Mouse (Mus musculus) C2C12 (cell line): Measurements from ENCODE around the gene Crip2. TPM values are rescaled to one million over a fixed set of nuclear protein-coding genes. Genes with fewer than 3 reads are reported as not detected.

Source experiments
- H3K27me3 ChIP-seq: one replicate; pipeline ENCODE4 v1.6.1; 2011; ENCODE audit not compliant: control insufficient read depth, insufficient read depth, insufficient read length
- H3K36me3 ChIP-seq: one replicate; pipeline ENCODE4 v1.6.1; 2011; ENCODE audit not compliant: control insufficient read depth, insufficient read depth
- H3K4me3 ChIP-seq: one replicate; pipeline ENCODE4 v1.5.1; 2011; ENCODE audit warnings: mild to moderate bottlenecking, control low read depth; ENCODE audit not compliant: poor library complexity, insufficient read depth, severe bottlenecking
- H3K79me2 ChIP-seq: one replicate; pipeline ENCODE4 v1.6.1; 2011; ENCODE audit not compliant: control insufficient read depth, insufficient read depth
- H3K79me3 ChIP-seq: one replicate; pipeline ENCODE4 v1.6.1; 2011; ENCODE audit warnings: low read depth, control low read depth
- H3ac ChIP-seq: one replicate; pipeline ENCODE3; 2011; ENCODE audit warnings: low read depth; ENCODE audit not compliant: control insufficient read depth, insufficient read length
- CEBPB ChIP-seq: IDR thresholded peaks from one replicate; pipeline ENCODE4 v1.6.1; 2011; ENCODE audit warnings: low read depth, mild to moderate bottlenecking, control low read depth, moderate library complexity
- CTCF ChIP-seq: IDR thresholded peaks from one replicate; pipeline ENCODE4 v1.5.1; 2011; ENCODE audit not compliant: control insufficient read depth, insufficient read depth, insufficient read length
- FOSL1 ChIP-seq: IDR thresholded peaks from one replicate; pipeline ENCODE4 v1.8.0; 2011; ENCODE audit warnings: mild to moderate bottlenecking, low read length; ENCODE audit not compliant: poor library complexity, insufficient read depth, severe bottlenecking
- MAX ChIP-seq: IDR thresholded peaks from one replicate; pipeline ENCODE4 v1.6.1; 2011; ENCODE audit warnings: mild to moderate bottlenecking, control low read depth
- MYOD1 ChIP-seq: IDR thresholded peaks from one replicate; pipeline ENCODE4 v1.6.1; 2011; ENCODE audit warnings: low read depth; ENCODE audit not compliant: control insufficient read depth, insufficient read length
- MYOG ChIP-seq: IDR thresholded peaks from one replicate; pipeline ENCODE4 v1.6.1; 2011; ENCODE audit not compliant: control insufficient read depth, insufficient read length; ENCODE audit errors: extremely low read depth
- USF1 ChIP-seq: IDR thresholded peaks from one replicate; pipeline ENCODE4 v1.6.1; 2011; ENCODE audit warnings: low read depth, mild to moderate bottlenecking, control low read depth, moderate library complexity
- polyA plus RNA-seq: library from polyadenylated mRNA; unstranded; fragments of >200 nt; fragmentation: generic; extraction: Trizol; gene quantifications from one replicate; pipeline ENCODE4 v1.2.1, GENCODE M21; 2012; ENCODE audit warnings: missing spikeins

Crip2 gene
- polyA plus RNA-seq, 1 experiment, result 775 TPM

GRCm38 (mm10) chr12:113143164-113143563, 3.1 kb downstream of the Crip2 start:
- Histone ChIP-seq H3K36me3 (peaks cover 45% of the 10 kb centered on the region), H3K27me3 (no peaks in the 10 kb centered on the region), H3K4me3 (peak overlapping the region; percentile 97), H3K79me3 (peaks cover 41% of the 10 kb centered on the region), H3K79me2 (peaks cover 55% of the 10 kb centered on the region), H3ac (peak overlapping the region; percentile 53)
- TF ChIP-seq CEBPB (no peak), CTCF (peak; percentile 10)

- Histone ChIP-seq H3K79me2 (peaks cover 55% of the 10 kb centered on the region), H3K36me3 (peaks cover 41% of the 10 kb centered on the region), H3ac (peak overlapping the region; percentile 4), H3K79me3 (peaks cover 41% of the 10 kb centered on the region), H3K27me3 (no peaks in the 10 kb centered on the region), H3K4me3 (no peak overlapping the region)
- TF ChIP-seq MYOG (no peak), MYOD1 (no peak), MAX (no peak), CTCF (peak; percentile 74), CEBPB (no peak), FOSL1 (no peak), USF1 (no peak)
Observed at GRCm38 (mm10) chr12:113144001-113144756, 4.1 kb downstream of the Crip2 start.

- peaks cover 55% of the 10 kb centered on the region for H3K79me2 ChIP-seq
- TF ChIP-seq CEBPB (no peak), MAX (no peak), MYOD1 (no peak), USF1 (no peak), CTCF (no peak), MYOG (no peak)
- peaks cover 41% of the 10 kb centered on the region for H3K79me3 ChIP-seq
- no peaks in the 10 kb centered on the region for H3K27me3 ChIP-seq
- peaks cover 41% of the 10 kb centered on the region for H3K36me3 ChIP-seq
- H3K4me3 ChIP-seq, result no peak overlapping the region
- H3ac ChIP-seq, result no peak overlapping the region
Observed at GRCm38 (mm10) chr12:113144886-113145285, 4.8 kb downstream of the Crip2 start.

- H3K27me3 ChIP-seq, result no peaks in the 10 kb centered on the region
- no peak overlapping the region for H3ac ChIP-seq
- peaks cover 41% of the 10 kb centered on the region for H3K36me3 ChIP-seq
- H3K79me2 ChIP-seq, result peaks cover 51% of the 10 kb centered on the region
- no peak overlapping the region for H3K4me3 ChIP-seq
- peaks cover 41% of the 10 kb centered on the region for H3K79me3 ChIP-seq
- TF ChIP-seq MYOD1, result no peak
- no peak for TF ChIP-seq CTCF
- no peak for TF ChIP-seq USF1
- TF ChIP-seq CEBPB, result no peak
- TF ChIP-seq MYOG, result no peak
- TF ChIP-seq FOSL1, result no peak
Observed at GRCm38 (mm10) chr12:113145591-113145990, 5.6 kb downstream of the Crip2 start.

- no peaks in the 10 kb centered on the region for H3K27me3 ChIP-seq
- TF ChIP-seq USF1, result no peak
- no peak for TF ChIP-seq CEBPB
- TF ChIP-seq MAX, result peak; percentile 40
- no peak for TF ChIP-seq MYOG
- peak; percentile 42 for TF ChIP-seq CTCF
- H3K4me3 ChIP-seq, result no peak within 1 kb of the TSS
- H3K79me2 ChIP-seq, result peaks cover 43% of the 10 kb centered on the region
- peaks cover 41% of the 10 kb centered on the region for H3K36me3 ChIP-seq
- peak within 1 kb of the TSS; percentile 44 for H3ac ChIP-seq
- peaks cover 34% of the 10 kb centered on the region for H3K79me3 ChIP-seq
Observed at GRCm38 (mm10) chr12:113146112-113147057, 6.3 kb downstream of the Crip2 start, which contains the start of gene Crip1. Gene Crip1 (plus strand): TSS chr12:113146316.
